Mouse (Mus musculus) MEL (cell line): ENCODE measurements at regions not wholly inside any gene's neighbourhood (a gene's known extent, or its start where the extent isn't known, plus 50 kb on each side); places are given as distances from the start of the nearest gene placed in this dataset.

ENCODE experiments used
- CHD2 ChIP-seq: IDR thresholded peaks from 2 replicates; pipeline ENCODE4 v1.6.1; 2011; ENCODE audit warnings: low read length, improper control_type of control experiment
- CTCF ChIP-seq, 3 experiments: IDR thresholded peaks in 2 of 3; conservative IDR thresholded peaks in 1 of 3; 2 replicates each; pipeline ENCODE4 v1.5.1; 2011 to 2012; ENCODE audit warnings: low read length in 3 of 3, low read depth in 2 of 3, mild to moderate bottlenecking in 2 of 3, improper control_type of control experiment in 1 of 3, inconsistent platforms in 1 of 3, mixed read lengths in 1 of 3, moderate library complexity in 1 of 3; ENCODE audit not compliant: control insufficient read depth in 1 of 3, insufficient read depth in 1 of 3, poor library complexity in 1 of 3, severe bottlenecking in 1 of 3
- EP300 ChIP-seq, 2 experiments: IDR thresholded peaks; 2 replicates each; pipeline ENCODE4 v1.6.1; 2011; ENCODE audit warnings: improper control_type of control experiment in 2 of 2, low read length in 2 of 2, low read depth in 1 of 2, mild to moderate bottlenecking in 1 of 2
- MAFK ChIP-seq: IDR thresholded peaks from 2 replicates; pipeline ENCODE4 v1.6.1; 2011; ENCODE audit warnings: low read depth, mild to moderate bottlenecking, low read length, improper control_type of control experiment, borderline replicate concordance
- MAZ ChIP-seq: IDR thresholded peaks from 2 replicates; pipeline ENCODE4 v1.6.1; 2012; ENCODE audit warnings: low read depth, mild to moderate bottlenecking, inconsistent platforms, low read length, improper control_type of control experiment
- MXI1 ChIP-seq: IDR thresholded peaks from 2 replicates; pipeline ENCODE4 v1.6.1; 2011; ENCODE audit warnings: mild to moderate bottlenecking, low read depth, low read length, improper control_type of control experiment
- NELFE ChIP-seq: IDR thresholded peaks from 2 replicates; pipeline ENCODE4 v1.6.1; 2011; ENCODE audit warnings: low read depth, low read length, improper control_type of control experiment
- RCOR1 ChIP-seq: IDR thresholded peaks from 2 replicates; pipeline ENCODE4 v1.6.1; 2012; ENCODE audit warnings: low read depth, mild to moderate bottlenecking, inconsistent platforms, low read length, improper control_type of control experiment
- ZNF384 ChIP-seq: IDR thresholded peaks from 2 replicates; pipeline ENCODE4 v1.6.1; 2012; ENCODE audit warnings: low read depth, mild to moderate bottlenecking, inconsistent platforms, low read length, improper control_type of control experiment

DNA sequence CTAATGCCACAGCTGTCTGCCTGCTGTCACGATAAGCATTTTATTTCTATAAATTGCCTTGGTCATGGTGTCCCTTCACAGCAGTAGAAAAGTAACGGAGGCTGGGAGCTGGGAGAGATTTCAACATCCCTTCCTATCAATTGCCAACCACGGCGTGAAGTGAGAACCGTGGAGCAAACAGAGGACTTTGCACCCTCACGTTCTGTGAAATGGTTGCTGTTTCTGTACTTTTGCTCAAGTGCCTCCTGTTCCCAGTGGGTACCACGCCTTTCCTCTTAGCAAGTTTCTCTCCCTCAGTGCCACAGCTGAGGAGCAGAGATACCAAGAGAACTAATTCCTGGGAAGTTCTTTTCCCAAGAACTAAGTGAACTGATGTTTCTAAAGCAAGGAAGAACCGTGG lies 99.6 kb upstream of the Hes1 start:
- TF ChIP-seq EP300 (IDR thresholded peaks at IDR 0.05; ENCODE audit: low read depth in 1 of 2, low read length in 2 of 2) (no peak), MAZ (no peak), MAFK (no peak), CTCF (IDR thresholded peaks at IDR 0.05 in 2 of 3, conservative IDR thresholded peaks at IDR 0.05 in 1 of 3; ENCODE audit: control insufficient read depth in 1 of 3, insufficient read depth in 1 of 3, low read depth in 2 of 3, low read length in 3 of 3, poor library complexity in 1 of 3, severe bottlenecking in 1 of 3) (no peak), NELFE (no peak), CHD2 (no peak), RCOR1 (no peak), MXI1 (no peak), ZNF384 (no peak)
